Mouse (Mus musculus) lung, embryonic 14.5 days (tissue): ENCODE measurements at regions not wholly inside any gene's neighbourhood (a gene's known extent, or its start where the extent isn't known, plus 50 kb on each side); places are given as distances from the start of the nearest gene placed in this dataset.

ENCODE experiments used
- ATAC-seq: fragments of 200-750 bp; cut with Nextera tagmentation; 2 replicates; pipeline ENCODE4 v1.8.0; 2017; ENCODE audit warnings: mild to moderate bottlenecking, moderate TSS enrichment, moderate library complexity; ENCODE audit not compliant: insufficient read depth
- DNase-seq: peaks from one replicate; pipeline ENCODE4 v3.0.0-alpha.2; 2015
- H3K27ac ChIP-seq: fragments of 300-500 bp; sonication (generic); 2 replicates; pipeline ENCODE4 v1.5.1; 2014; ENCODE audit warnings: low read depth, mild to moderate bottlenecking, moderate library complexity
- H3K27me3 ChIP-seq: fragments of 300-500 bp; sonication (generic); 2 replicates; pipeline ENCODE4 v1.6.1; 2014; ENCODE audit warnings: low read length, control low read depth; ENCODE audit not compliant: insufficient read depth
- H3K36me3 ChIP-seq: fragments of 300-500 bp; sonication (generic); 2 replicates; pipeline ENCODE4 v1.6.1; 2014; ENCODE audit warnings: control low read depth; ENCODE audit not compliant: insufficient read depth
- H3K4me1 ChIP-seq: fragments of 300-500 bp; sonication (generic); 2 replicates; pipeline ENCODE4 v1.6.1; 2014; ENCODE audit warnings: antibody characterized with exemption, control low read depth; ENCODE audit not compliant: insufficient read depth
- H3K4me2 ChIP-seq: fragments of 300-500 bp; sonication (generic); 2 replicates; pipeline ENCODE4 v1.6.1; 2014; ENCODE audit warnings: mild to moderate bottlenecking
- H3K4me3 ChIP-seq: fragments of 300-500 bp; sonication (generic); 2 replicates; pipeline ENCODE4 v1.5.1; 2014; ENCODE audit warnings: low read depth, low read length
- H3K9ac ChIP-seq: fragments of 300-500 bp; sonication (generic); 2 replicates; pipeline ENCODE4 v1.6.1; 2014
- H3K9me3 ChIP-seq: fragments of 300-500 bp; sonication (generic); 2 replicates; pipeline ENCODE4 v1.6.1; 2016; ENCODE audit warnings: low read depth, low read length, control low read depth
- CTCF ChIP-seq: IDR thresholded peaks from 2 replicates; pipeline ENCODE4 v1.5.1; 2016; ENCODE audit warnings: antibody characterized with exemption, low read depth
- WGBS: fragments of 180-500 bp; shearing (Covaris S2); extraction: QIAGEN DNeasy Blood & Tissue Kit; methylation state at CpG from one replicate; pipeline ENCODE4 v1.1.7; 2014; 5-methylcytosine and 5-hydroxymethylcytosine counted together

DNA sequence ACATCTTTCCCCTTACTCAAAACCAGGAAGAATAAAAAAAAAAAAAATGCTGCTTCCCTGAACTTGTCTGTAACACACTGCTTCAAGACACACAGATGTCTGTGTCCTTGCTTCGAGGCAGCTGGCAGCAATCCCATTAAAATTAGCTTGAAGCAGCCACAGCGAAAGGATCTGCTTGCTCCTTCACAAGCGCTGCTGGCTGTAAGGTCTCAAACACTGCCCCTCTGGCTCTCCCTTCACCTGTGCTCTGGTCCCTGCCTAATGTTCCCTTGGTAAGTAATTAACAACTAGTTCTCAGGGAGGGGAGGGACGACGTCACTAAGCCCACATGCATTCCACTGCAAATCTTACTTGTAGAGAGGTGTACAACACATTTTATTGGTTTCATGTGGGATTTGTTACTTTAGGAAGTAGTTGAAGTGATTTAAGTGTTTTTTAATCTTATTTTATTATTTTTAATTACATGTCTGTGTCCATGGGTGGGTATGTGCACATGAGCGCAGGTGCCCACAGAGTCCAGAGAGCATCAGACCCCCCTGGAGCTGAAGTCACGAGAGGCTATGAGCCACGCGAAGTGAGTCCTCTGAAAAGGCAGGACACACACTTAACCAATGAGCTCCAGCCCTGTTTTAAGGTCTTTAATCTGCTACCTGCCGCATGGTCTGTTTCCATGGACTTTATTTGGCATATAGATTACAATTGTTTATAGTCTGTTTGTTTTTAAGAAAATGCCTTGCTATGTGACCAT, 61.1 kb upstream of the Cers6 start:
- H3K4me3 ChIP-seq = no peak overlapping the region
- no peaks in the 10 kb centered on the region for H3K36me3 ChIP-seq
- no peak overlapping the region for H3K9ac ChIP-seq
- DNase-seq (peak; percentile 69), ATAC-seq (no peak)
- H3K9me3 ChIP-seq = no peaks in the 10 kb centered on the region
- no peaks in the 10 kb centered on the region for H3K27me3 ChIP-seq
- no peak overlapping the region for H3K27ac ChIP-seq
- H3K4me2 ChIP-seq = no peak overlapping the region
- no peaks in the 10 kb centered on the region for H3K4me1 ChIP-seq
- WGBS = 62% methylated on average over 10 of the region's 10 CpGs
- TF ChIP-seq CTCF = no peak

DNA sequence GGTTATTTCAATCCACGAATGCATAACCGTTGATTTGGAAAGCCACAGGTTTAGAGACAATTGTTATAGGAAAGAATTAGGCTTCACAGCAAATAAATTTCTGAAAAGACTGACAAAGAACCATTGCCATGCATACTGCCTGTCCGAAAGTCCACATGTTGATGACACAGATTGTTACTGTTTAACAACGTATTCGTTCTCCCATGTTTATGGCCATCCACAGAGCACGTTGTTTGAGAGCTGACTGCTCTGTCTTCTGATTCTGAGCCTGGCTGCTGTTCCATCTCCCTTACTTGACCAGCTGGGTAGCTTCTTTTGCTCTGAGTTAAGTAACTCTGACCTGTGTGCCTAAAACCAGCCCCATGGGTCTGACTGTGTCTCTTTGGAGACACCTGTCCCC, 57.1 kb upstream of the Cers6 start:
- 86% methylated on average over 6 of the region's 6 CpGs for WGBS
- Histone ChIP-seq H3K27ac (no peak overlapping the region), H3K4me3 (no peak overlapping the region), H3K9me3 (no peaks in the 10 kb centered on the region), H3K36me3 (no peaks in the 10 kb centered on the region), H3K9ac (no peak overlapping the region), H3K4me2 (no peak overlapping the region), H3K27me3 (no peaks in the 10 kb centered on the region), H3K4me1 (no peaks in the 10 kb centered on the region)
- TF ChIP-seq CTCF = no peak
- DNase-seq (no peak), ATAC-seq (no peak)

DNA sequence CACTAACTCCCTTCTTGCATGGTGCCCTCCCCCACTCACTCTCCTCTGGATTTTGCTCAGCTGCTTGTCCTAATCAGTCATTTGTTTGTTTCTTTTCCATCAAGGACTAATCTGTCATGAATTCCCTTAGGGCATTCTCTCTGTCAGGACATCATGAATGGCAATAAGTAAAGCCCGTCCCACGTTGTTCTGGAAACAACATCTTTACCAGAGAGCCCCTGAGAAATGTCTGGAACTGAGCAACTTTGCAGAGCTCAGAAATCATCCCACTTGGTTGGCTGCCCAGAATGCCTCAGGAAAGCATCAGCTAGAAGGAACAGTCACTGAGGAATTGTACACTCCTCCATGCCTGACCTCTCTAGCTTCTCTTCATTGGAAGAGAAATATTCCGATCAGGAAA, 55.4 kb upstream of the Cers6 start:
- H3K27me3 ChIP-seq = no peaks in the 10 kb centered on the region
- peak overlapping the region; percentile 2; the same call in 1 of the 2 replicates for H3K4me2 ChIP-seq
- H3K4me1 ChIP-seq = no peaks in the 10 kb centered on the region
- no peak for TF ChIP-seq CTCF
- H3K9ac ChIP-seq = no peak overlapping the region
- no peak overlapping the region for H3K27ac ChIP-seq
- DNase-seq (peak; percentile 81), ATAC-seq (peak; percentile 70)
- no peaks in the 10 kb centered on the region for H3K36me3 ChIP-seq
- WGBS = 23% methylated on average over 3 of the region's 3 CpGs
- H3K4me3 ChIP-seq = no peak overlapping the region
- no peaks in the 10 kb centered on the region for H3K9me3 ChIP-seq

DNA sequence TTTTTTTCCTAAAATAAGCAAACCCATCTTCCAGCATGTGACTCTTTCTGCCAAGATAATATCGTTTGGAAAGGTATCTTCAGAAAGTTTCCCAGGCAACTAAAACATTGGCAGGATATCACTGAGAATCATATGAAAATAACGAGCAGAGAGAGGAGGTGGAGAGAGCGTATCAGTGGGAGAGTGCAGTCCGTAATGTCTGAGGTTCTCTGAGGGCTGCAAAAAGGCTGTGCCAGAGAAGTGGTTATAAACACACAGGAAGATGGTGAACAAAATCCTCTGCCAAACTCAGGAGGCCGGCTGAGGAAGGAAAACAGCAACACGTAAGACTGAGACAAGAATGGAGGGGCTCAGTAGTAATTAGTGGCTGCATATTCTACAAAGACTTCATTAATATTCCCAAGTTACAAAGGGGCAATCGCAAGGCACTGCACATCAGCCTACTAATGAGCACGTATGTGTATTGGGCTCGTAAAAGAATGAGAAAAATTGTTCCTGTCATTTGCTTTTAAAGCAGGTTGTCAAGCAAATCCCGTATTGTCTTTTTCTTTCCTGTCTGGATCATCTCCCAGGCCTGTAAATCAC, 54.8 kb upstream of the Cers6 start:
- no peak overlapping the region for H3K4me3 ChIP-seq

More for the DNA sequence above, 54.8 kb upstream of the Cers6 start:
- Histone ChIP-seq H3K27ac (peak overlapping the region; percentile 52; the same call in 1 of the 2 replicates), H3K4me1 (no peaks in the 10 kb centered on the region), H3K4me2 (peak overlapping the region; percentile 2), H3K9me3 (no peaks in the 10 kb centered on the region), H3K9ac (no peak overlapping the region), H3K27me3 (no peaks in the 10 kb centered on the region), H3K36me3 (no peaks in the 10 kb centered on the region)
- TF ChIP-seq CTCF = no peak
- WGBS = 38% methylated on average over 10 of the region's 10 CpGs
- ATAC-seq = no peak; the same call in 1 of the 2 replicates
- DNase-seq = peak; percentile 17
